Mouse (Mus musculus) brain, embryonic 14.5 days (tissue): ENCODE data around the gene Aass.

Experiments
- CTCF ChIP-seq: fragments of 200-500 bp; IDR thresholded peaks from 2 replicates; pipeline ENCODE4 v1.5.1; 2012; ENCODE audit warnings: inconsistent platforms, mild to moderate bottlenecking, moderate library complexity, borderline replicate concordance; ENCODE audit not compliant: insufficient read depth, insufficient read length; ENCODE audit errors: extremely low read depth
- POLR2A ChIP-seq: fragments of 200-500 bp; IDR thresholded peaks from 2 replicates; pipeline ENCODE4 v1.6.1; 2012; ENCODE audit warnings: mild to moderate bottlenecking, inconsistent platforms, borderline replicate concordance; ENCODE audit not compliant: poor library complexity, insufficient read depth, insufficient read length, severe bottlenecking; ENCODE audit errors: extremely low read depth

DNA sequence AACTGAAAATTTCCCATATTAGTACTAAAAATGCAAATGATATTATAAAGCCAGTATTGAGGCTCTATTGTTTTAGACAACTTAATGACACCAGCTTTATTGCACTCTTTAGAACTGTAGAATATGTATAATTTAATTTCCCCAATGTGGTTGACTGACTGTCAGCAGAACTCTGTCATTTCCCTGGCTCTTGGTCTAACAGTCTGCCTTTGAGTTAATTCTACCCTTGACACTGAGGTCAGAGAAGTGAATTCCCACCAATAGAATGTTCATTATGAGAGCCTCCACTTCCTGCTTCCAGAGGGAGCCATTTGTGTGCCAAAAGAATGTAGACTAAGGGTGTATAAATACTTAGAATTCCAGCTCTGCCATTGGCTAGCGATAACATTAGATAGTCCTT lies 104.5 kb downstream of the Aass start:
- TF ChIP-seq POLR2A: no peak
- TF ChIP-seq CTCF: no peak
